Mouse (Mus musculus) Muller cell, postnatal 12 days (primary cell): Measurements from ENCODE around the gene Hand1.
"Not testable (repeated sequence)": the region's sequence is repeated elsewhere in the genome, so short reads cannot be mapped to it uniquely, and the experiment has no call there.

Source experiments
- DNase-seq: peaks from one replicate; pipeline ENCODE4 v3.0.0-alpha.2; 2015; ENCODE audit errors: inconsistent ontology term

Gene Hand1

DNA sequence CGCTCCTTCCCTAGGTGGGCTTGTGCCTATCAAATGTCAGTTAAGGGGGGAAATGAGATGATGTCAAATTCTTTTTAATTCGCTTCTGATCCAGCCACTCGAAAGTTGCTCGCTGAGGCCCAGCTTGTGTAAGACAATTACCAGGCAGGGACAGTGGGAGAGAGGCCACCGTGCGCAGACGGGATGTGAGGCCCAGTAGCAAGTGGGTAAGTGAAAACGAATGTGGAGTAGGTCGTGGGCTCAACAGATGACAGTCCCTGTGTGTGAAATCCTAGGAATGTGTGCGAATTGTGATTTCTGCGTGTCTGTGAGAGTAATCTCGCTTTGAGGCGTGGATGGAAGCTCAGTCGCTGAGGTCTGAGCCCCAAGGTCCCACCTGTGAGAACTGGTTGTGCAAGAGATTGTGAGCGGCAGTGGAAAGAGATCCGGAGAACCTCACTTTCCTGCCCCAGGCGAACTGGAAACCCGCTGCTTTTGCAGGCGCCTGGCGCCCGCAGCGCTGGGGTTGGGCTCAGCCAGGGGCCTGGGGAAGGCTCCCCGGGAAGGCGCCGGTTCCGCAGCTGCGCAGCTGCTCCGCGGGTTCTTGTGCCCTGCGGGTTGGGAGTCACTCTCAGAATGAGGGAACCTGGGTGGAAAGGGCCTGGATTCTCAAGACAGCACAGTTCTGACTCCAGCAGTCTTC, 819 bp upstream of the Hand1 start:
- no peak for DNase-seq

DNA sequence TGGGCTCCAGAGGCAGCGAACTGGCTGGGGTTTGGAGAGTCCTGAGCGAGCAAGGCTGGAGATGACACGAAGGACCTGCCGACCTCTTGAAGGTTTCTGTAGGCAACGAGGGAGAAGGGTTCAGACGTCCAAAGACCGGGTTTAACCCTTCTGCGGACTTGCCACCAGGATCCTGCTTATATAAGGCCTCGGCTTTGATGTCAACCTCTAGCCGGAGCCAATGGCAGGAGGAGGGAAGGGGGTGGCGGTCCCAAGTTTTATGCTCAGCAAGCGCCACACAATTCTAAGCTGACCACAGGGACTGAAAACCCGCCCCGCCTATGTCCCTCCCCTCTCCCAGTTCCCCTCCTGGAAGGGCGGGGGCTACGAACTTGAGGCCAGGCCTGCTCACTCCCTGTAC, 757 bp downstream of the Hand1 start:
- no peak for DNase-seq

DNA sequence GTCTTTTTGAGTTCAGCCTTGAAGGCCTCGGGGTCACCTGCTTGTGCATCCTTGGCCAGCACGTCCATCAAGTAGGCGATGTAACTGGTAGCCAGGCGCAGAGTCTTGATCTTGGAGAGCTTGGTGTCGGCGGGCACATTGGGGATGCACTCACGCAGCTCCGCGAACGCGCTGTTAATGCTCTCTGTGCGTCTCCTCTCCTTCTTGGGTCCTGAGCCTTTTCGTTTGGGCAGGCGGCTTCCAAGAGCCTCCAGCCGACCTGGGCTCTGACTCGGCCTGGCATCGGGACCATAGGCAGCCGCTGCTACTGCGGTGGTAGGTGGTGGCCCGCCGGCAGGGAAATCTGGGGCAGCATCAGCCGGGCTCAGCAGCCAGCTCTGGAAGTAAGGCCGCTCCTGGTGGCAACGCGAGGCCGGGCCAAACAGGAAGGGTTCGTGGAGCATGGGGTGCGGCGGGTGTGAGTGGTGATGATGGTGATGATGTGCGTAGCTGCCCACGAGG, 1.3 kb downstream of the Hand1 start:
- DNase-seq = no peak

DNA sequence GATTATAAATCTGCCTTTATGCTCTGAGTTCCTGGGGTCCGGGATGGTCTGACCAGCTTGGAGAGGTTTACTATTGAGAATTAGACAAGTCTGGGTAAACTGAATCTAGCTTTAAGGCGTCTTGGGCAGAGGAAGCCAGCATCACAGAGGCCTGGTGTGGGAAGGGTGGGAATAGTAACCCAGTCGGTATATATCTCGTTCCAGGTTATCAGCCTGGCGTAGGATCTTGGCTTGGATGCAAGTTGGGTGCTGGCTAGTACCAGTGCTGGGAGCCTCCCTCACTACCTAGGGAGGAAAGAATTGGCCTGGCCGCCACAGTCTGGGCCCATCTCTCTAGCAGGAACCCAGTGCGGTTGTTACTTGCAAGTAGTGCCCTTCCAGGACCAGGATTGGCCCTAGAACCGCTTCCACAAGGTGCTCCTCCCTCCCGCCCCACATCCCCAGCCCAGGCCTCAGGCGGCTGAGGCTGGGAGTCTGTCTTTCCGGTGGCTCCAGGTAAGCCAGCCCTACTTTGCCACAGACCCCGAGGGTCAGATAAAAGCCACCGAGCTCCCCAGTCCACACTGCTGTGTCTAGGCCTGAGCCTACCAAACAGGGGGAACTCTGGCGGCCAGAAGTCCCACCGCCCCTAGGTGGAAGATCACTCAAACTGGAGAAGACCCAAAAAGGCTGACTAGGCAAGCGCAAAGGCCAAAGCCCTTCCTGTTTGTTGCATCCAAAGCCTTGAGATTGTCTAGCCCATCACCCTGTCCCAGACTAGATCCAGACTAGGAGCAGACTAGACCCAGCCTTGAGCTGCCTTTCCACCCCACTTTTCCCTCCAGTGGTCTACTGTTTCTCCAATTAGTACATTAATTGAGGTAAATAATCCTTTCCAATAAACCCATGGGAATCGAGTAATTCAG, 2.5 kb downstream of the Hand1 start:
- no peak for DNase-seq

DNA sequence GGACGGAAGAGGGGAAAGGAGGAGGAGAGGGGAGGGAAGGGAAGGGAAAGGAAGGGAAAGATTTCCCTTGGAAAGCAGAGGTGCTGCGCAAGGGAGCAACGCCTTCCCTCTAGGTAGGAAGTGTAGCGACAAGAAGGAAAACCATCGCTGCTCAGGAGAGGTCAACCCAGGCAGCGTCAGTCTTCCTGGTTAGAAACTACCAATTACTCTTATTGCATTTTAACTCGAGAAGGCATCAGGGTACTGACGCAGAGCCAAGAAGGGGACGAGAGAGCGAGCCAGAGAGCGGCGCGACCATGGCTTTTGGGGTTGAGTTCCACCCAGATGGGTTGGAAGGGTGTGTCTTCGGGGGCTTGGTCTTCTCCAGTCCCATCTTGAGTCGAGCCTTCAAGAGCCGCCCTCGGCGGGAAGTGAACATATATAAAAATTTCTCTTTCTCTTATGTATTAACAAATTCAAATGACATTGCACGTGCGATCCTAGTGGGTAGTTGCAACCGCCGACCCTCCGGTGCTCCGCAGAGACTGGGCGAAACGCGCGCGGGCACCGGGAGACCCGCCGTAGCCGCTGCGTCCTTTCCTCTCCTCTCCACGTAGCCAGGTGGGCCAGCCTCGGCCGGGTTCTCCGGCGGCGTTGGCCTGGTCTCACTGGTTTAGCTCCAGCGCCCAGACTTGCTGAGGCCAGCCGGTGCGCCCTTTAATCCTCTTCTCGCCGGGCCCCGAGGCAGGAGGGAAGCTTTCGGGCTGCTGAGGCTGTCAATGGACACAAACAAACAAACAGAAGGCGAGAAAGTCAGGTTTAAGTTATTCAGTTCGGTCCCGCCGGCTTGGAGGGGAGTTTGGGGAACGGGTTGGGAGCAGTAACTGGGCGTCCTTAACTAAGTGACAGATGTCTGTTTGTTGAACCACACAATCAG, 3.4 kb downstream of the Hand1 start:
- no peak for DNase-seq

DNA sequence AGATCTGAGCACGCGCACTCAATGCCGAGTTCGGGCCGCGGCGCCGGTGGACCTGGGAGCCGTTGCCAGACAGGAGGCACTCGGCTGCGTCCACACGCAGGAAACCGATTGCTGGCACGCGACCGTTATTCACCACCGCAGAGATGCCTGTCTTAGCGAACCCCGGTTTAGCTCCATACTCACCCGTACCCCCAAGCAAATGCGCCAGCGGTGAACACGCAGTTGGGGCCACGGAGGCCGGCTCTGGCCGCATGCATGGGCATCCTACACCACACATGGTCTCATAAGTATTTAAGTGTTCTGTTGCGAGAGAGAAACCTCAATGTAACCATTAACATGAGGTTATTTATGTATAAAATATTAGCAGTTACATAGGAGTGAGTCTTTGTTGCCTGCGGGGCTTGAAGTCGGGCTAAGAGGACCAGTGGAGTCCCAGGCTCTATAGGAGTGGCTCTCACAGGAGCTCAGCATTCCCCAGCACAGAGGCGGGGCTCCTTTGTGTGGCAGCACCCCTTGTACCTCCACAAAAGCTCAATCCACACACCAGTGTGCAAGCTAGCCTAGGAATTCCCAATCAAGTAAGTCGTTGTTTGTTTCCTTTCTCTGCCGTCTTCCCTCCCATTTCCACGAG, 4.6 kb downstream of the Hand1 start:
- DNase-seq = no peak

DNA sequence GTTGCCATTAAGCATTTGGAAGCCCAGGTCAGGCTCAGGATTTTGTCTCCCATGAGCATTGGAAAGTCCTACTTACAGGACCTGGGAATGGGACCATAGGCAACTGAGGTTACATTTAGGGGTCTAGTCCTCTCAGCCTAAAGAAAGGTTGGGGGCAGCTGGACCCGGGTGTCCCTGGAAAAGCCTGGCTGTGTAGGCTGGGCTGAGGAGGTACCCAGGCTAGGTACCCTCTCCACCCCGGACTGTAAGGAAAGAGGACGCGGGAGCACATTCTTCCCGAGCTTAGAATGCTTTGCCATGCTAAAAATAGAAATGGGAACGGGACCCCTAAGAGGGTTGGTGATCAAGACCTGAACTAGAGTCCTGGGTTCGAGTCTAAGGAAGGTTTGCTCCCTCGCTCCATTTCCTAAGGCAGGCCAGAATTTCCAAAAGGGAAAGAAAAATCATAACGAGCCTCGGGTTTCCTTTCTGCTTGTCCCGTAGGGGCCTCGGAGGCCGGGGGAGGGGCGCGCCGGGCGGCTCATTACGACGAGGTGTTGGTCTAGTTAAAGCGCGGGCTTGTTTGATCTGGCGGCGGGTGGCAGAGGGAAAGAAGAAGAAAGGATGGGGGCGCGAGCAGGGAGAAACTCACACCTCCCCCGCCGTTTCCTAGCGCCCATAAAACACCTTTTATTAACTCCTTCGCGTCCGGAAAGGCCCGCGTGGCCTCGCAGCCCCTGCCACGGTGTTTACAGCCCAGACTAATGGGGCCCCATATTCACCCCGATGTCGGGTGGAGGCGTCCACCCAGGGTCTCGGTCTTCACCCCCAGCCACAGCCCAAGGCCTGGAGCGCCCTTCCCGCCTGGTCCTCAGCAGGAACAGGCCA, 5.3 kb downstream of the Hand1 start:
- DNase-seq = no peak

DNA sequence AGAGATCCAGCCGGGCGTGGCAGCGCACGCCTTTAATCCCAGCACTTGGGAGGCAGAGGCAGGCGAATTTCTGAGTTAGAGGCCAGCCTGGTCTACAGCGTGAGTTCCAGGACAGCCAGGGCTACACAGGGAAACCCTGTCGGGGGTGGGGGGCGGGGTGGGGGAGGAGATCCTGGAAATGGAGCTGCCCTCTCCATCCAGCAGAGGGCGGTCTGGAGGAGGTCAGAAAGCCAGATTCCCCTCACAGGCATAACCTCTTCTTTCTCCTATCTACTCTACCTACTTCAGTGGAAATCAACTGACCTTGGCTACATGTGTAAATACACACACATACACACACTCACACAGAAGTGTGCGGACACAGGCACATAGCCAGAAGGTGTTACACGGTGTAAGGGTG, 7.4 kb downstream of the Hand1 start:
- not testable (repeated sequence) for DNase-seq

DNA sequence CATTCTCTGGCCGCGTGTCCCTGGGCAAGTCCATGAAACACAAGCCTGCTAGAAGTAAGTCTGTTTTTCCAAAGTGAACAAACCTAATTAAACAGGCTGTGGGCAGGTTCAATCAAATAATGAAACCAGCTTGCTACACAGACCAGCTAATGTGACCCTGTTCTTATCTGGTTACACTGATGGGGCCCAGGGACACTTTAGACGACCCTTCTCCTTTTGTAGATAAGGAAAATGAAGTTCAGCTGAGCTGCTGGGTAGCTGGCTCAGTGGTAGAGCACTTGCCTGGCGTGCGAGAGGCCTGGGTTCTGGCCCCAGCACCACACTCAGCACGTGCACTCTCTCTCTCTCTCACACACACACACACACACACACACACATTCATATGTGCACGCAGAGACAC, 8.9 kb downstream of the Hand1 start:
- DNase-seq = no peak

DNA sequence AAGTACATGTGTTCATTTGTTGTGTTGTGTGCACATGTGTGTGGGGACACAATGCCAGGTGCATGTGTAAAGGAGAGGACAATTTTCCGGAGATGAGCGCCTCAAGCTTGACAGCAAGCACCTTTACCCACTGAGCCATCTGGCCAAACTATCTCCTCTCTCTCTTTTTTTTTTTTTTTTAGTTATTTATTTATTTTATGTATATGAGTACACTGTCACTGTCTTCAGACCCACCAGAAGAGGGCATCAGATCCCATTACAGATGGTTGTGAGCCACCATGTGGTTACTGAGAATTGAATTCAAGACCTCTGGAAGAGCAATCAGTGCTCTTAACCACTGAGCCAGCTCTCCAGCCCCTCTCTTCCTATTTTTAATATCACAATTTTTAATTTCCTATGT, 9.5 kb downstream of the Hand1 start:
- DNase-seq = not testable (repeated sequence)

DNA sequence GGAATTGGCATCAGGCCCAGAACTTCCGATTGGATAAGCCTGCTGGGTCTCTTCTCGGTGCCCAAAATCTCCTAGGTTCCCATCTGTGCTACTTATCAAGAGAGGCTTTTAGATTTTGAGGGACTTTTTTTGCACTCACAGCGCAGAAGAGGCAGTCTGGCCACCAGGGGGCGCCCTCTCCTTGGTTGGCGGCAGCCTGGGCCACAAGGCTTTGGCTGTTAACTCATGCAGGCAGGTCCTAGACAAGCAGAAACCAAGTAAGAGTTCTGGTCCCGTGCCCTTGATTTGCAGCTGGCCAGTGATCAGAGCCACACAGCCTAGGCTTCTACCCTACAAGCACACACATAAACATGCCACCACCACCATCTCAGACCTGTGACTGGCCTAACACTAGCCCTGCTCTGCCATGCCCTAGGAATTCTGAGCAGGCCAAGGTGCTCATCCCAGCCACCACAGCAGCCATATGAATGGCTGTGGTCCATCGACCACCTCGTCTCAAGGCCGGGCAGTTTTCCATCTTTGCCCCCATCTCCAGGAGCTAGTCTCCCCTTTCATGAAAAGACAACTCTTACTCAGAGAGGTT, 12.5 kb downstream of the Hand1 start:
- DNase-seq = peak; percentile 73

DNA sequence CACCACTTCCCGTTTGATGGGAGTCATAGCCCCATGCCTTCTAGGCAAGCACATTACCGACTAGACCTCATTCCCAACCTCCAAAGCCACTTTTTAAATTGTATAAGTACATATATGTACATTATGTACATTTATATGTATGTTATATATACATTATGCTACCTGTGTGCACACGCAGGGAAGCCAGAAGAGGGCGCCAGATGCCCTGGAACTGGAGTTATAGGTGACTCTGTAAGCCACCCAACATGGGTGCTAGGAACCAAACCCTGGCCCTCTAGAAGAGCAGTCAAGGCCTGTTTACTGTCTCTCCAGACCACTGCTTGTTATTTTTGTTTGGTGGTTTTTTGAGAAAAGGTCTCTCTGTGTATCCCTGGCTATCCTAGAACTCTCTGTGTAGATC, 14.4 kb downstream of the Hand1 start:
- no peak for DNase-seq

DNA sequence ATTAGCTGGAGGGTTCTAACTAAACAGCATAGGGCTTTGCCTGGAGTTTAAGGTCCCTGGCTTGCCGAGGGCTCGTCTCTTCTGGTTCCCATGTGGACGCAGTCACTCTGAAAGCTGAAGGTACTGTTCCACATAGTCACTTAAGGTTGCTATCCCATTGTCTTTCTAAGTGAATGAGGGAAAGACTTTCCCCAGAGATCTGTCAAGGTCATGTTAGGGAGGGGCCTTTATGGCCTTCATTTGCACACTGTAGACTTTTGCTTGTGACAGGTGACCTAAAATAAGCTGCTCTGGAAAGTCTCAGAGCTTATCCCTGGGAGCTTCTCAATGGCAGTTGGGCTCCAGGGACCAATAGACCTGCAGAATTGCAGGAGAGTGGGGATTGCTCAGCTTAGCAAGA, 19.0 kb downstream of the Hand1 start:
- DNase-seq = no peak

DNA sequence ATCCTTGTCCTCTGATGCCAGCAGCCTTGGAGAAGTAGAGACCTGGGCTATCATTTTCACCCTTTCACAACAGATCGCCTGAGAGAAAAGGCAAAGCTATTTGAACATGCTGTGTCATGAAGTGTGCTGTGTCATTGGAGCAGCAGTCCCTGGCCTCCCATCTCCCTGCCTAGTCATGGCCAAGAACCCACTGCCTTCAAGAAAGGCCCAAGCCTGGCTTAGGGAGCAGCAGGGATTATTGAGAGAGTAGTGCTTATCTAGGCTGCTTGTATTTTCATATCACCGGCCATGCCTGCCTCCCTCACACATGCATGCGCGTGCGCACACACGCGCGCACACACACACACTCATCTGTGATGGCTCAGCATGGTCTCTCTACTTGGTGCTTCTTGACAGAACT, 20.4 kb downstream of the Hand1 start:
- DNase-seq = no peak

DNA sequence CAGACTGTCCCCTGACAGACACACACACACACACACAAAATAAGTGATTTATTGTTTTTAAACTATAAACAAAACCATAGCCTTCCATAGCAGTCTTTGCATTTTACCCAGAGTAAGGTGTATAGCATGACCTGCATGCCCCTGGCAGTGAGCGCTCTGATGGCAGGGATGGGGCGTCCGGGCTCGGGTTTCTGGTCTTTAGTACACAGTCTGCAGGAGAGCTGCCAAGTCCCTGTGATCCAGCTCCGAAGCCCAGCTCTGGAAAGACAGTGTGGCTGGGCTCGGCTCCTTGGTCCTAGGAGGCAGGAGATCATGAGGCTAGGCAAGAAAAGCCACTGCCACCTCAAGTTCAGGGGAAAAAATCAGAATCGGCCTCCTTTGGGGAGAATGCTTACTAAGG, 21.6 kb downstream of the Hand1 start:
- DNase-seq = no peak

DNA sequence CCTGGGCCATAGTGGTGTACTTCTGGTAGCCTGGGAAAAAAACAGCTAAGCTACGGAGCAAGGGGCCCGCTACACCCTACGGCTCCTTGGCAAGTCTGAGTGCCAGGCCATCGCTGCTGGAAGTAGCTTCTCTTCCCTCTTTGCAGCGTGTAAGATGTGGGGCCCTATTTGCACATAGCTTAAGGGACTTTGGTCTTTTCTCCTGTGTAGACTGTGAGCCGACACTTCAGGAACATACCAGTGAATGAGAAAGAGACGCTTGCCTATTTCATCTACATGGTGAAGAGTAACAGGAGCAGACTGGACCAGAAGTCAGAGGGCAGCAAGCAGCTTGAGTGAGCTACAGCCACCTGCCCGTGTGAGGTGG, 22.9 kb downstream of the Hand1 start:
- DNase-seq = no peak

DNA sequence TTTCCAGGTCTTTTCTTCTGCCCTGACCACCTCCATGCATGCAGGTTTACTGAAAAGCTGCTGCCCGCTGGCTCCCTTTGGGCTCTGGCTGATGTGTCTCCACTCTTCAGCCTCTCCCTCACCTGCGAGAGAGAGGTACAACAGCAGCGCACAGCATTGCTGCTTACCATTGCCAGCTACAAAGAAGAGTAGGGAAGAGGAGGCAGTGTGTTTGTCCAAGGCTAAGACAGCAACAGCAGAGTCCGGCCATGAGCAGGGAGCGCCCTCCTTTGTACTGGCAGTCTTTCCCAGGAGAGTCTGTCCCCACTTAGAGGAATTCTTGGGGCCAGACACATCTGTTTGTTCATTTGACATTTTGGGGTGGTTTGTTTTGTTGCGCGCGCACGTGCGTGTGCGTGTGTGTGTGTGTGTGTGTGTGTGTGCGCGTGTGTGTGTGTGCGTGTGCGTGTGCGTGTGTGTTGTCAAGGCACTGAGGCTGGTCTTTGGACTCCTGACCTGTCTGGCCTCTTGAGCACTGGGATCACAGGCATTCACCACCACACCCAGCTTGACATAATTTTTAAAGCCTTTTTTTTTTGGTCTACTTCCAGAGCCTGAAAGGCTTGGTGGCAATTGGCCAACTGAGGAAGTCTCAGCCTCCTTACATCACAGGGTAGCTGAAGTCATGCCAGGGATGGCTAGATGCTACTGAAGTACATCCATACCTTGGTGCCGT, 23.4 kb downstream of the Hand1 start:
- DNase-seq = no peak

DNA sequence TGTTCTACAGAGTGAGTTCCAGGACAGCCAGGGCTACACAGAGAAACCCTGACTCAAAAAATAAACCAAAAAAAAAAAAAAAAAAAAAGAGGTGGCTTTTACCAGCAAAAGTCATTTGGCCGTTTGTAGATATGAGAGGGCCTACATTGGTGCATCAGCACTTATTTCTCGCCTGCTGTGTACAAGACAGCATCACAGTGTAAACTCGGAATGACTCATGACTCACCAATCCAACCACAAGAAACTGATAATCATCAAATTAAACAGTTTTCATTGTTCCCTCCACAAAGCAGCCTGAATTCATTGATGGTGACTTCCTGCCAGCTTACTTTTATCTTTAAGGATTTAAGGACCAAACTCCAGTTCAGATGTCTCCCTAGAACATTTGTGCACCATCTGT, 27.6 kb downstream of the Hand1 start:
- peak; percentile 56 for DNase-seq

DNA sequence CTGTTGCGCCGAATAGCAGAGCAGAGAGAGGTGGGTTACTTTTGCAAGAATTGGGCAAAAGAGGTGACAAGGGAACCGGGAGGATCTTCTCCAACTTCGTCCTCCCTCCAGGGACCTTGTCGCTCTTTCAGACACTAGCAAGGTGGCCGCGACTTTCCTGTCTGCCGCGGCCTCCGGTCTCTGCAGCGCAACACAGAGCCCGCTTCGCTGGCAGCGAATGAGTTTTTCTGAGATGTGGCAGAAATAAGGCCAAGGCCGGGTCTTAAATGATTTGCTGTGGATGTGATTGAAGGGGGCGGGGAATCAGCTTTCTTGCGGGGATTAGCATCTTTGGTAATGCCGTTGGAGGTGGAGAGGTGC, 30.1 kb downstream of the Hand1 start:
- peak; percentile 23 for DNase-seq
